Mouse (Mus musculus): ENCODE measurements at regions not wholly inside any gene's neighbourhood (a gene's known extent, or its start where the extent isn't known, plus 50 kb on each side); places are given as distances from the start of the nearest gene placed in this dataset. TPM values are rescaled to one million over a fixed set of nuclear protein-coding genes. Genes with fewer than 3 reads are reported as not detected.

GRCm38 (mm10) chr12:35216725-35217124, 169.7 kb downstream of the Snx13 start:
- DNase-seq (ENCODE audit: low spot score) (no peak), ATAC-seq (ENCODE audit: low FRiP score) (no peak)
- no peak for TF ChIP-seq CTCF (IDR thresholded peaks at IDR 0.05)
- Histone ChIP-seq H3K36me3 (ENCODE audit: insufficient read depth, low read length) (no peaks in the 10 kb centered on the region), H3K4me2 (ENCODE audit: low read depth, low read length, poor library complexity, severe bottlenecking) (no peak overlapping the region), H3K27me3 (ENCODE audit: insufficient read depth, low read length) (no peaks in the 10 kb centered on the region), H3K4me3 (ENCODE audit: low read depth, low read length) (no peak overlapping the region), H3K27ac (ENCODE audit: low read depth, low read length) (no peak overlapping the region), H3K4me1 (ENCODE audit: insufficient read depth, low read length) (no peaks in the 10 kb centered on the region), H3K9ac (replicated peaks; ENCODE audit: low read length, poor library complexity, severe bottlenecking) (no peak overlapping the region), H3K9me3 (ENCODE audit: low read length) (no peaks in the 10 kb centered on the region)
- WGBS, result 88% methylated on average over 2 of the region's 2 CpGs

GRCm38 (mm10) chr12:35209399-35209798, 162.4 kb downstream of the Snx13 start:
- Histone ChIP-seq H3K27me3 (ENCODE audit: insufficient read depth, low read length) (no peaks in the 10 kb centered on the region), H3K36me3 (ENCODE audit: insufficient read depth, low read length) (no peaks in the 10 kb centered on the region), H3K9ac (replicated peaks; ENCODE audit: low read length, poor library complexity, severe bottlenecking) (no peak overlapping the region), H3K4me2 (ENCODE audit: low read depth, low read length, poor library complexity, severe bottlenecking) (no peak overlapping the region), H3K9me3 (ENCODE audit: low read length) (no peaks in the 10 kb centered on the region), H3K4me1 (ENCODE audit: insufficient read depth, low read length) (no peaks in the 10 kb centered on the region), H3K27ac (ENCODE audit: low read depth, low read length) (no peak overlapping the region), H3K4me3 (ENCODE audit: low read depth, low read length) (no peak overlapping the region)
- ATAC-seq (ENCODE audit: low FRiP score), result no peak
- no peak for TF ChIP-seq CTCF (IDR thresholded peaks at IDR 0.05)
- DNase-seq (ENCODE audit: low spot score), result no peak

- Histone ChIP-seq H3K27me3 (ENCODE audit: insufficient read depth, low read length) (no peaks in the 10 kb centered on the region), H3K9me3 (ENCODE audit: low read length) (no peaks in the 10 kb centered on the region), H3K36me3 (ENCODE audit: insufficient read depth, low read length) (no peaks in the 10 kb centered on the region), H3K4me1 (ENCODE audit: insufficient read depth, low read length) (no peaks in the 10 kb centered on the region), H3K9ac (replicated peaks; ENCODE audit: low read length, poor library complexity, severe bottlenecking) (no peak overlapping the region), H3K4me2 (ENCODE audit: low read depth, low read length, poor library complexity, severe bottlenecking) (no peak overlapping the region), H3K27ac (ENCODE audit: low read depth, low read length) (no peak overlapping the region), H3K4me3 (ENCODE audit: low read depth, low read length) (no peak overlapping the region)
- no peak for ATAC-seq (ENCODE audit: low FRiP score)
- no peak for TF ChIP-seq CTCF (IDR thresholded peaks at IDR 0.05)
- DNase-seq (ENCODE audit: low spot score), result no peak
- 83% methylated on average over 3 of the region's 3 CpGs for WGBS
Measured at GRCm38 (mm10) chr12:35207605-35208004, 160.6 kb downstream of the Snx13 start.

GRCm38 (mm10) chr12:35203398-35203797, 156.4 kb downstream of the Snx13 start:
- H3K4me2 ChIP-seq (ENCODE audit: low read depth, low read length, poor library complexity, severe bottlenecking), result no peak overlapping the region
- no peak overlapping the region for H3K27ac ChIP-seq (ENCODE audit: low read depth, low read length)
- no peak overlapping the region for H3K9ac ChIP-seq (replicated peaks; ENCODE audit: low read length, poor library complexity, severe bottlenecking)
- H3K4me1 ChIP-seq (ENCODE audit: insufficient read depth, low read length), result no peaks in the 10 kb centered on the region
- WGBS, result 94% methylated on average over 1 of the region's 1 CpGs
- ATAC-seq (ENCODE audit: low FRiP score), result no peak
- DNase-seq (ENCODE audit: low spot score), result no peak
- no peak for TF ChIP-seq CTCF (IDR thresholded peaks at IDR 0.05)
- no peaks in the 10 kb centered on the region for H3K27me3 ChIP-seq (ENCODE audit: insufficient read depth, low read length)
- H3K9me3 ChIP-seq (ENCODE audit: low read length), result no peaks in the 10 kb centered on the region
- no peaks in the 10 kb centered on the region for H3K36me3 ChIP-seq (ENCODE audit: insufficient read depth, low read length)
- no peak overlapping the region for H3K4me3 ChIP-seq (ENCODE audit: low read depth, low read length)

- Histone ChIP-seq H3K27ac (ENCODE audit: low read depth, low read length) (no peak overlapping the region), H3K36me3 (ENCODE audit: insufficient read depth, low read length) (no peaks in the 10 kb centered on the region), H3K4me1 (ENCODE audit: insufficient read depth, low read length) (no peaks in the 10 kb centered on the region), H3K27me3 (ENCODE audit: insufficient read depth, low read length) (no peaks in the 10 kb centered on the region), H3K9me3 (ENCODE audit: low read length) (no peaks in the 10 kb centered on the region), H3K4me3 (ENCODE audit: low read depth, low read length) (no peak overlapping the region), H3K9ac (replicated peaks; ENCODE audit: low read length, poor library complexity, severe bottlenecking) (no peak overlapping the region), H3K4me2 (ENCODE audit: low read depth, low read length, poor library complexity, severe bottlenecking) (no peak overlapping the region)
- ATAC-seq (ENCODE audit: low FRiP score), result no peak
- 54% methylated on average over 5 of the region's 5 CpGs for WGBS
- DNase-seq (ENCODE audit: low spot score), result no peak
- no peak for TF ChIP-seq CTCF (IDR thresholded peaks at IDR 0.05)
Measured at GRCm38 (mm10) chr12:35200110-35200509, 153.1 kb downstream of the Snx13 start.

Small RNAs in the stretch of these regions (microRNA-seq; reads per million reads assigned to microRNA genes)
- not detected for gene Gm44396 (ENCODE audit: borderline number of aligned reads)

Measured in midbrain, postnatal 0 days (tissue).